Mouse (Mus musculus) limb, embryonic 14.5 days (tissue): ENCODE results near the gene Slit1. TPM values are rescaled to one million over a fixed set of nuclear protein-coding genes. Genes with fewer than 3 reads are reported as not detected.

ENCODE experiments used
- ATAC-seq: fragments of 200-750 bp; cut with Nextera tagmentation; 2 replicates; pipeline ENCODE4 v1.8.0; 2017; ENCODE audit warnings: low read depth, moderate number of reproducible peaks, moderate TSS enrichment; ENCODE audit not compliant: low FRiP score
- DNase-seq: peaks from one replicate; pipeline ENCODE4 v3.0.0-alpha.2; 2015; ENCODE audit warnings: low spot score
- H3K27ac ChIP-seq: fragments of 300-500 bp; sonication (generic); replicated peaks from 2 replicates; pipeline ENCODE4 v1.5.1; 2014; ENCODE audit warnings: low read depth, mild to moderate bottlenecking, low read length, moderate library complexity, mixed read lengths
- H3K27me3 ChIP-seq: fragments of 300-500 bp; sonication (generic); 2 replicates; pipeline ENCODE4 v1.6.1; 2014; ENCODE audit warnings: low read length, mixed read lengths; ENCODE audit not compliant: control insufficient read depth, insufficient read depth
- H3K36me3 ChIP-seq: fragments of 300-500 bp; sonication (generic); 2 replicates; pipeline ENCODE4 v1.6.1; 2014; ENCODE audit warnings: mild to moderate bottlenecking, low read length, moderate library complexity, mixed read lengths; ENCODE audit not compliant: control insufficient read depth, insufficient read depth
- H3K4me1 ChIP-seq: fragments of 300-500 bp; sonication (generic); 2 replicates; pipeline ENCODE4 v1.6.1; 2014; ENCODE audit warnings: antibody characterized with exemption, low read length, mixed read lengths; ENCODE audit not compliant: control insufficient read depth, insufficient read depth
- H3K4me2 ChIP-seq: fragments of 300-500 bp; sonication (generic); replicated peaks from 2 replicates; pipeline ENCODE4 v1.6.1; 2014; ENCODE audit warnings: low read depth, mild to moderate bottlenecking, low read length, moderate library complexity; ENCODE audit not compliant: severe bottlenecking
- H3K4me3 ChIP-seq: fragments of 300-500 bp; sonication (generic); replicated peaks from 2 replicates; pipeline ENCODE4 v1.5.1; 2014; ENCODE audit warnings: low read length
- H3K9ac ChIP-seq: fragments of 300-500 bp; sonication (generic); 2 replicates; pipeline ENCODE4 v1.6.1; 2014; ENCODE audit warnings: mild to moderate bottlenecking, low read depth, low read length, moderate library complexity; ENCODE audit not compliant: severe bottlenecking
- H3K9me3 ChIP-seq: fragments of 300-500 bp; sonication (generic); 2 replicates; pipeline ENCODE4 v1.6.1; 2016; ENCODE audit warnings: low read length; ENCODE audit not compliant: control insufficient read depth
- POLR2A ChIP-seq: fragments of 200-500 bp; IDR thresholded peaks from 2 replicates; pipeline ENCODE4 v1.8.0; 2012; ENCODE audit warnings: inconsistent platforms, mild to moderate bottlenecking, moderate library complexity, borderline replicate concordance; ENCODE audit not compliant: insufficient read depth, insufficient read length; ENCODE audit errors: extremely low read depth
- WGBS: fragments of 180-500 bp; shearing (Covaris S2); extraction: QIAGEN DNeasy Blood & Tissue Kit; methylation state at CpG from one replicate; pipeline ENCODE4 v1.1.7; 2014; 5-methylcytosine and 5-hydroxymethylcytosine counted together
- polyA plus RNA-seq, 2 experiments: library from polyadenylated mRNA; depleted of rRNA in 1 of 2; stranded (reverse) in 1 of 2; unstranded in 1 of 2; fragments of >200 nt; fragmentation: Nextera tagmentation in 1 of 2; extraction: Ambion mirVana in 1 of 2; gene quantifications; 2 replicates each; pipeline versions ENCODE4 v1.2.1 to v1.2.3; 2012 to 2014

Gene Slit1
- polyA plus RNA-seq, 2 experiments = 0.50 to 0.68 TPM

DNA sequence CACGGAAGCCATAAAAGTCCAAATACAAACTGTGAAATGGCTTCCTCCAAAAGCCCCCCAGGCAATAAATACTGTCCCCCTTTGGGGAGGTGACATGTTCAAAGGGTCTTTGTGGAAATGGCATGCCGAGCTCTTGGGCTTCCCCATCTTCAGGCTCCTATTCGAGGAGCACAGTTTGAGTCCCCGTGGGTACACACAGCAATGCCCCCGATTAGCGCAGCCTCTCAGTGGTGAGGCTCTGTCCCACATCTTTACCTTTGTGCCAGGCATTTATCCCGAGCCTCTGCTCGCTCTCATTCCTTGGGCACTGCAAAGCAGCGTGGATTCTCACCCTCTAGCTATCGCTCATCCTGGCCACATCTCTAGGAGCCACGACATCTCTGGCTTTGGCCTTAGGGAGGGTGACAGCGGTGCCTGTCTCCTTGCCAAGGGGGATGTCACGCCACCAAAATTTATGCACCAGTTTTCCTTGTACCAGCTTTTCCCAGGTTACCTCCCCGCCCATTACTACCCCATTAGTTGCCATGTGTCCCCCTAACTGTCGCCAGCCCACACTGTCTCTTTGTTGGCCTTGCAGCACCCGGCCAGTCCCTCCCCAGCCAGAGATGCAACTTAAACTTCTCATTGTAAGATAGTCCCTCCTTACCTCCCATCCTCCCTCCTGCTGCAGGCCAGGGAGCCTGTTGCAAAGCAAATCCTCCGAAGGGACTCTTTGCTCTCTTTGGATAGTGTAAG, 37.2 kb downstream of the Slit1 start:
- 69% methylated on average over 17 of the region's 17 CpGs for whole genome bisulfite sequencing
- Histone ChIP-seq H3K4me1 (0 out of 2 replicates have a peak, but pooled peaks cover 2% of the 10 kb centered on the region), H3K4me3 (no peak overlapping the region), H3K27ac (no peak overlapping the region), H3K4me2 (no peak overlapping the region), H3K27me3 (no peaks in the 10 kb centered on the region), H3K9ac (no peak overlapping the region), H3K9me3 (no peaks in the 10 kb centered on the region), H3K36me3 (no peaks in the 10 kb centered on the region)
- TF ChIP-seq POLR2A = no peak
- DNase-seq = no peak
- no peak for ATAC-seq

DNA sequence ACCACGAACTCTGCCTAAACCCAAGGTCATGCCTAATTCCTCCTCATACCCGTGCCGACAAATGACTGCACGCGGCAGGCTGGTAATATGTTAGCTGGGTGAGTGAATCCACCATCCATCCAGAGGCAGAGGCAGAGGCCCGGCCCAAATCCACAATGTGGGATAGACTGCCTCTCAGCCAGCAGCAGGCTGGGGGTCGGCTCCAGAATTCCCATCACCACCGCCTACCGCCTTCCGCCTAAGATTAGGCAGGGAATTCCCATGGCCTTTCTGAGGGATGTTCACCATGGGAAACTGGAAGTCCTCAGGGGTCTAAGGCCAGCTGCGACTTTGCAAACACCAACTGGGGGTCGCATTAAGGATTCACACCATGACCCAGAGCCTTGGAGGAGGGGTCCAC, 38.0 kb downstream of the Slit1 start:
- Histone ChIP-seq H3K4me1 (0 out of 2 replicates have a peak, but pooled peaks cover 2% of the 10 kb centered on the region), H3K36me3 (no peaks in the 10 kb centered on the region), H3K27ac (no peak overlapping the region), H3K4me3 (no peak overlapping the region), H3K4me2 (no peak overlapping the region), H3K9ac (no peak overlapping the region), H3K27me3 (no peaks in the 10 kb centered on the region), H3K9me3 (no peaks in the 10 kb centered on the region)
- ATAC-seq (no peak), DNase-seq (no peak)
- no peak for TF ChIP-seq POLR2A
- 51% methylated on average over 12 of the region's 12 CpGs for WGBS

DNA sequence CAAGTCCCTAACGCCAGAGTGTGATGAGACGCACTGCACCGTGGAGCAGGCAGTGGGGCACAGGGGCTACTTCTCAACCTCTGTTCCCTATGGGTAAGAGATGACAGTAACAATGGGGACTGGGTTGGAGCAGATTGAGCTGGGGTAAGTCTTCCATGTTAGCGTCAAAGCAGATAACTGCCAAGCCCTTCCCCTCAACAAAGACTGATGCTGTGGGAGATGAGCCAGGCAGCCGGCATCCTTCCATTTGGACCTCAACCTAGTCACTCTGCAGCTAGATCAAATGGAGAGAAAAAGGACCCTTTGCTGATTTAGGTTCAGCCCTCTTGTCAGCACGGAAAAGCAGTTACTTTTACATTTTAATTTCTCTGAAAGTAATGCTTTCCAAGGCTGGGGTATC, 40.8 kb downstream of the Slit1 start:
- H3K9ac ChIP-seq = no peak overlapping the region
- H3K4me2 ChIP-seq = no peak overlapping the region
- H3K4me3 ChIP-seq = no peak overlapping the region
- 0 out of 2 replicates have a peak, but pooled peaks cover 2% of the 10 kb centered on the region for H3K4me1 ChIP-seq
- 65% methylated on average over 6 of the region's 6 CpGs for WGBS
- no peaks in the 10 kb centered on the region for H3K9me3 ChIP-seq
- no peaks in the 10 kb centered on the region for H3K36me3 ChIP-seq
- no peak for TF ChIP-seq POLR2A
- H3K27me3 ChIP-seq = no peaks in the 10 kb centered on the region
- ATAC-seq (no peak), DNase-seq (no peak)
- H3K27ac ChIP-seq = no peak overlapping the region

- Histone ChIP-seq H3K4me1 (no peaks in the 10 kb centered on the region), H3K9ac (no peak overlapping the region), H3K36me3 (no peaks in the 10 kb centered on the region), H3K27me3 (no peaks in the 10 kb centered on the region), H3K9me3 (no peaks in the 10 kb centered on the region), H3K4me2 (no peak overlapping the region), H3K27ac (no peak overlapping the region), H3K4me3 (no peak overlapping the region)
- ATAC-seq (no peak), DNase-seq (no peak)
- 76% methylated on average over 5 of the region's 5 CpGs for WGBS
- TF ChIP-seq POLR2A = no peak
Measured at GRCm38 (mm10) chr19:41698857-41699424, 44.5 kb downstream of the Slit1 start.

- WGBS = 37% methylated on average over 6 of the region's 6 CpGs
- Histone ChIP-seq H3K9me3 (no peaks in the 10 kb centered on the region), H3K36me3 (no peaks in the 10 kb centered on the region), H3K4me2 (no peak overlapping the region), H3K9ac (no peak overlapping the region), H3K27me3 (no peaks in the 10 kb centered on the region), H3K4me1 (no peaks in the 10 kb centered on the region), H3K27ac (no peak overlapping the region), H3K4me3 (no peak overlapping the region)
- DNase-seq (no peak), ATAC-seq (peak; percentile 23; the same call in 1 of the 2 replicates)
- no peak for TF ChIP-seq POLR2A
Measured at GRCm38 (mm10) chr19:41697807-41698515, 45.5 kb downstream of the Slit1 start.
